30 mouse cellular contexts compared by ENCODE assay signal in the genomic region with DNA sequence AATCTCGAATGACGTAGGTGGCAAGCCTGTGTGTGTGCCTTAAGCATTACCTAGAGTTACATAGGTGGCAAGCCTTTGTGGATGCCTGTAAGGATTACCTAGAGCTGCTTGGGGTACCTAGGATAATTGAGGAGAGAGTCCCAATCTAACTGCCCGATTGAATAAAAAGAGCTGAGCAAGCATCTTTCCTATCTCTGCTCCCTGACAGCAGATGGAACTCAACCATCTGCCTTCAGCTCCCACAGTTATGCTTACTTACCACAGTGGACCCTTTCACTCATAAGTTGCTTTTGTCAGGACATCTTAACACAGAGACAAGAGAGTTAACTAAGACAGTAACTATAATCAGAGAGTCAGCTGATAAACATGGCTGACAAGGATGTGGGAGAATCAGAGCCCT.
"Had no signal": no experiment of that assay in that cellular context is flagged by ENCODE, and none has a peak within 500 bp of the region (broad histone marks: within the 10 kb centered on the region; RNA-seq: fewer than 3 reads in every experiment).

No protein-coding gene starts in this region.

- ATAC-seq: liver, embryonic 12.5 days; liver, postnatal 0 days; lung, postnatal 0 days; midbrain, embryonic 13.5 days; midbrain, embryonic 15.5 days; midbrain, embryonic 16.5 days had no signal

- H3K4me1 ChIP-seq: limb, embryonic 10.5 days; limb, embryonic 12.5 days; limb, embryonic 13.5 days; limb, embryonic 15.5 days; liver, embryonic 12.5 days; liver, embryonic 13.5 days; liver, embryonic 15.5 days; lung, embryonic 15.5 days; megakaryocyte, embryonic 14.5 days; midbrain, embryonic 12.5 days; midbrain, embryonic 13.5 days had no signal

- H3K9ac ChIP-seq: limb, embryonic 12.5 days; limb, embryonic 13.5 days; limb, embryonic 15.5 days; liver, embryonic 12.5 days; liver, embryonic 13.5 days; liver, embryonic 14.5 days; liver, embryonic 15.5 days; liver, postnatal 0 days; lung, embryonic 14.5 days; lung, embryonic 15.5 days; midbrain, embryonic 12.5 days; midbrain, embryonic 13.5 days; midbrain, embryonic 15.5 days had no signal

- H3K4me3 ChIP-seq: limb, embryonic 10.5 days; limb, embryonic 12.5 days; limb, embryonic 13.5 days; limb, embryonic 15.5 days; liver, embryonic 12.5 days; liver, embryonic 13.5 days; liver, embryonic 15.5 days; lung, embryonic 15.5 days; megakaryocyte, embryonic 14.5 days; midbrain, embryonic 10.5 days; midbrain, embryonic 12.5 days; midbrain, embryonic 13.5 days; midbrain, embryonic 15.5 days; myocyte had no signal

- DNase-seq: left cerebral cortex, postnatal 4 days; liver; liver, embryonic 13.5 days; liver, postnatal 0 days; lung, adult 18-20 months; lung, adult 2 months; lung, embryonic 14.5 days; lung, postnatal 10 days; lung, postnatal 14 days; lung, postnatal 4 days; midbrain, embryonic 14.5 days had no signal

- H3K27ac ChIP-seq: limb, embryonic 10.5 days; limb, embryonic 12.5 days; limb, embryonic 13.5 days; limb, embryonic 15.5 days; liver, embryonic 12.5 days; liver, embryonic 13.5 days; liver, embryonic 14.5 days; liver, embryonic 15.5 days; lung, embryonic 15.5 days; macrophage; midbrain, embryonic 10.5 days; midbrain, embryonic 12.5 days; midbrain, embryonic 13.5 days; midbrain, embryonic 15.5 days had no signal

- H3K4me2 ChIP-seq: limb, embryonic 12.5 days; limb, embryonic 13.5 days; limb, embryonic 15.5 days; liver, embryonic 11.5 days; liver, embryonic 12.5 days; liver, embryonic 13.5 days; liver, embryonic 15.5 days; lung, embryonic 14.5 days; lung, embryonic 15.5 days; midbrain, embryonic 11.5 days; midbrain, embryonic 12.5 days; midbrain, embryonic 13.5 days; midbrain, embryonic 15.5 days had no signal

- H3K9me3 ChIP-seq: limb, embryonic 10.5 days; limb, embryonic 12.5 days; limb, embryonic 13.5 days; limb, embryonic 15.5 days; liver, embryonic 12.5 days; liver, embryonic 13.5 days; liver, embryonic 15.5 days; lung, embryonic 15.5 days; megakaryocyte, embryonic 14.5 days; midbrain, embryonic 10.5 days; midbrain, embryonic 12.5 days; midbrain, embryonic 13.5 days; midbrain, embryonic 15.5 days had no signal

- H3K36me3 ChIP-seq: limb, embryonic 10.5 days; limb, embryonic 12.5 days; limb, embryonic 13.5 days; limb, embryonic 15.5 days; liver, embryonic 12.5 days; liver, embryonic 13.5 days; liver, embryonic 15.5 days; lung, embryonic 15.5 days; midbrain, embryonic 10.5 days; midbrain, embryonic 12.5 days; midbrain, embryonic 13.5 days; midbrain, embryonic 15.5 days had no signal

- H3K27me3 ChIP-seq: limb, embryonic 12.5 days; limb, embryonic 13.5 days; limb, embryonic 15.5 days; liver, embryonic 13.5 days; liver, embryonic 15.5 days; lung, embryonic 15.5 days; megakaryocyte, embryonic 14.5 days had no signal
